Mouse (Mus musculus) erythroblast, embryonic 14.5 days (primary cell): ENCODE data around the gene Tmem102. TPM values are rescaled to one million over a fixed set of nuclear protein-coding genes. Genes with fewer than 3 reads are reported as not detected.

ENCODE experiments used
- H3K27me3 ChIP-seq: 2 replicates; pipeline ENCODE4 v1.6.1; 2012; ENCODE audit warnings: inconsistent platforms; ENCODE audit not compliant: control insufficient read depth
- H3K36me3 ChIP-seq: 2 replicates; pipeline ENCODE4 v1.6.1; 2012; ENCODE audit warnings: mild to moderate bottlenecking, inconsistent platforms; ENCODE audit not compliant: control insufficient read depth
- H3K4me1 ChIP-seq: 2 replicates; pipeline ENCODE4 v1.6.1; 2012; ENCODE audit warnings: inconsistent platforms; ENCODE audit not compliant: control insufficient read depth
- H3K4me3 ChIP-seq: replicated peaks from 2 replicates; pipeline ENCODE3; 2012; ENCODE audit warnings: moderate library complexity, mild to moderate bottlenecking, inconsistent platforms
- H3K9me3 ChIP-seq: 2 replicates; pipeline ENCODE4 v1.6.1; 2012; ENCODE audit warnings: low read length, inconsistent platforms, mixed read lengths; ENCODE audit not compliant: control insufficient read depth
- GATA1 ChIP-seq: IDR thresholded peaks from 2 replicates; pipeline ENCODE4 v1.6.1; 2012; ENCODE audit warnings: low read length, inconsistent platforms, mixed read lengths
- TAL1 ChIP-seq: IDR thresholded peaks from 3 replicates; pipeline ENCODE4 v1.6.1; 2012; ENCODE audit warnings: low read length, inconsistent platforms, mixed read lengths
- polyA plus RNA-seq: library from polyadenylated mRNA; stranded (reverse); fragments of >175 nt; gene quantifications from 2 replicates; pipeline ENCODE4 v1.2.3, GENCODE M21; 2012

Gene Tmem102
- polyA plus RNA-seq, 1 experiment = not detected

DNA sequence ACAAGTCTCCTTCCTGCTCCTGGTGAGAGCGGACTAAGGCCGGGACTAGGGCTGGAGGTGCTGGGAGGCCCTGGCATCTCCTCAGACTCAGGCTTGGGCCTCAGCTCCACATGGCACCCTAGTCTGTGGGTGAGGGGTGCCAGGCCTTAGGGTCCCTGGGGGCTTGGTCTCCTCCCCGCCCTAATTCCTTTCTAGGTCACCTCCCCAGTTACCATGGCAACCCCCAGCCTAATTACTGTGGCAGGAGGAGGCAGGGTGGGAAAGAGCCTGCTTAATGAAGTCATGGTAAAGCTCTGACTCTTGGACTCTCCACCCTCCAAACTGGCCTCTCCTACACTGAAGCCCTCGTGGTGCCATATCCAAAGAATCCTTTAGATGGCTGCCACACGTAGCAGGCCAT, 23.4 kb upstream of the Tmem102 start:
- TF ChIP-seq TAL1 (no peak), GATA1 (no peak)
- Histone ChIP-seq H3K9me3 (0 out of 2 replicates have a peak, but pooled peaks cover 3% of the 10 kb centered on the region), H3K4me1 (peaks cover 29% of the 10 kb centered on the region), H3K36me3 (peaks cover 15% of the 10 kb centered on the region), H3K27me3 (peaks cover 26% of the 10 kb centered on the region), H3K4me3 (no peak overlapping the region)

GRCm38 (mm10) chr11:69823456-69823855, 18.0 kb upstream of the Tmem102 start:
- no peak overlapping the region for H3K4me3 ChIP-seq
- no peak for TF ChIP-seq TAL1
- TF ChIP-seq GATA1 = no peak
- peaks cover 9% of the 10 kb centered on the region for H3K27me3 ChIP-seq
- 0 out of 2 replicates have a peak, but pooled peaks cover 3% of the 10 kb centered on the region for H3K9me3 ChIP-seq
- H3K4me1 ChIP-seq = peaks cover 3% of the 10 kb centered on the region; the same call in 1 of the 2 replicates
- peaks cover 15% of the 10 kb centered on the region for H3K36me3 ChIP-seq

GRCm38 (mm10) chr11:69822080-69822479, 16.7 kb upstream of the Tmem102 start, which contains the start of gene Spem1:
Gene Spem1, minus strand, starts transcription at chr11:69822180.
- Histone ChIP-seq H3K4me1 (peaks cover 3% of the 10 kb centered on the region; the same call in 1 of the 2 replicates), H3K27me3 (peaks cover 11% of the 10 kb centered on the region), H3K9me3 (peaks cover 9% of the 10 kb centered on the region), H3K36me3 (peaks cover 13% of the 10 kb centered on the region), H3K4me3 (no peak within 1 kb of the TSS)
- TF ChIP-seq GATA1 = no peak
- no peak for TF ChIP-seq TAL1

- Histone ChIP-seq H3K4me3 (no peak overlapping the region), H3K27me3 (peaks cover 18% of the 10 kb centered on the region), H3K4me1 (no peaks in the 10 kb centered on the region), H3K36me3 (no peaks in the 10 kb centered on the region), H3K9me3 (peaks cover 11% of the 10 kb centered on the region)
- no peak for TF ChIP-seq TAL1
- no peak for TF ChIP-seq GATA1
These were observed 13.4 kb upstream of the Tmem102 start for GRCm38 (mm10) chr11:69818871-69819270.

DNA sequence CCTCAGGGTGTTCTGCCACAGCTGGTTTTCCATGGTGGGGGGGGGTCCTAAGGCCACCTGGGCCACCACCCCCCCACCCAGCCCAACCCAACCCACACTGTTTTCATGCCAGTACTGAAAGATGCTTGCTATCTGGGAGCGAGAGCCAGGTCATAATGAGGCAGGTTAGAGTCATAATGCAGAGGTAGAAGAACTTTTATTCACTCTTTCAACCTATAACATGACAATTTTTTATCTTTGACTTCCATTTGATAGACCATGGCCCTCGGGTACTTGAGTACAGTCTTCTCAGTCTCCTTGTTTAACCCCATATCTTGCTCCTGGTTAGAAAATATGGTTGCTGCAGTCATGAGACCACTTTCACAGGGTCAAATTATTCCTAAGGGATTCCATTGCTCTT, 12.9 kb upstream of the Tmem102 start, which contains the start of gene Spem2:
Gene Spem2 (minus strand): TSS at position 101 of the 400 bp plus-strand sequence.
- Histone ChIP-seq H3K27me3 (peaks cover 21% of the 10 kb centered on the region), H3K4me3 (no peak within 1 kb of the TSS), H3K4me1 (no peaks in the 10 kb centered on the region), H3K9me3 (peaks cover 11% of the 10 kb centered on the region), H3K36me3 (no peaks in the 10 kb centered on the region)
- TF ChIP-seq TAL1 (no peak), GATA1 (no peak)

GRCm38 (mm10) chr11:69816520-69816919, 11.1 kb upstream of the Tmem102 start:
- Histone ChIP-seq H3K9me3 (peaks cover 11% of the 10 kb centered on the region), H3K27me3 (peaks cover 28% of the 10 kb centered on the region), H3K4me3 (no peak overlapping the region), H3K4me1 (no peaks in the 10 kb centered on the region), H3K36me3 (no peaks in the 10 kb centered on the region)
- TF ChIP-seq TAL1 = no peak
- no peak for TF ChIP-seq GATA1

DNA sequence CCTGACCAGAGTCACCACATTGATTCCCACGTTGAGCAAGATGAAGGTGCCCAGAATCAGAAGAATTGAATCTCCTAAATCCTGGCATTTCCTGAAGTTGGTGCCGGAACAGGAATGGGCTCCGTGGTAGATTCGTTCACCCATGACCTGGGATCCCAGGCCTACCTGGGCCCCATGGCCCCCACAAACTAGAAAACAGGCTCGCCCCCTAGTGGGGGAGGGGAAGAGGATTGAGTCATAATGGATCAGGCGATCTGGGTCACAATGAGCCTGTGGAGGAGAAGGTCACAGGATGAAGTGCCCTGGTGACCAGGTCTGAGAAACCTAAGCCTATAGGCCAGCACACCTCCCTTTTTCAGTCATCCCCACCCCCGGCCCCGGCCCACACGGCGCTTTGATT, 9.7 kb upstream of the Tmem102 start, which contains the start of gene Gm39566:
Gene Gm39566 (minus strand): TSS at position 144 of the 400 bp plus-strand sequence.
- TF ChIP-seq GATA1 (no peak), TAL1 (no peak)
- Histone ChIP-seq H3K36me3 (no peaks in the 10 kb centered on the region), H3K4me3 (no peak within 1 kb of the TSS), H3K27me3 (peaks cover 42% of the 10 kb centered on the region), H3K4me1 (no peaks in the 10 kb centered on the region), H3K9me3 (peaks cover 11% of the 10 kb centered on the region)

DNA sequence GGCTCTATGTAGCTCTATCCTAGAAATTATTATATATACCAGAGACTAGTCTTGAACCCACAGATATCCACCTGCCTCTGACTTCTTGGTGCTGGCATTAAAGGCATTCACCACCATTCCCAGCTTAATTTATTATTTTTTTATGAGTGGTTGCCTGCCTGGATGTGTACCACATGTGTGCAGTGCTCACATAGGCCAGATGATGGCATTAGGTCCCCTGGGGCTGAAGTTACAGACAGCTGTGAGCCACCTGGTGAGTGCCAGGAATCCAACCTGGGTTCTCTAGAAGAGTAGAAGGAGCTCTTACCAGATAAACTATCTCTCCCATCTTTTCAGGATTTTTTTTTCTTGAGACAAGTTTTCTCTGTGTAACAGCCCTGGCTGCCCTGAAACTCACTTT, 4.9 kb upstream of the Tmem102 start:
- no peak overlapping the region for H3K4me3 ChIP-seq
- H3K4me1 ChIP-seq = peaks cover 2% of the 10 kb centered on the region; the same call in 1 of the 2 replicates
- H3K36me3 ChIP-seq = no peaks in the 10 kb centered on the region
- peaks cover 65% of the 10 kb centered on the region for H3K27me3 ChIP-seq
- H3K9me3 ChIP-seq = 0 out of 2 replicates have a peak, but pooled peaks cover 2% of the 10 kb centered on the region
- TF ChIP-seq GATA1 (no peak), TAL1 (no peak)

- H3K9me3 ChIP-seq = peaks cover 17% of the 10 kb centered on the region; the same call in 1 of the 2 replicates
- no peaks in the 10 kb centered on the region for H3K36me3 ChIP-seq
- H3K4me1 ChIP-seq = peaks cover 27% of the 10 kb centered on the region
- peaks cover 79% of the 10 kb centered on the region for H3K27me3 ChIP-seq
- TF ChIP-seq TAL1 (no peak), GATA1 (no peak)
- H3K4me3 ChIP-seq = no peak overlapping the region
These were observed 2.2 kb upstream of the Tmem102 start for GRCm38 (mm10) chr11:69807641-69808040.
